12 mouse cellular contexts compared by ENCODE assay signal in the genomic region with DNA sequence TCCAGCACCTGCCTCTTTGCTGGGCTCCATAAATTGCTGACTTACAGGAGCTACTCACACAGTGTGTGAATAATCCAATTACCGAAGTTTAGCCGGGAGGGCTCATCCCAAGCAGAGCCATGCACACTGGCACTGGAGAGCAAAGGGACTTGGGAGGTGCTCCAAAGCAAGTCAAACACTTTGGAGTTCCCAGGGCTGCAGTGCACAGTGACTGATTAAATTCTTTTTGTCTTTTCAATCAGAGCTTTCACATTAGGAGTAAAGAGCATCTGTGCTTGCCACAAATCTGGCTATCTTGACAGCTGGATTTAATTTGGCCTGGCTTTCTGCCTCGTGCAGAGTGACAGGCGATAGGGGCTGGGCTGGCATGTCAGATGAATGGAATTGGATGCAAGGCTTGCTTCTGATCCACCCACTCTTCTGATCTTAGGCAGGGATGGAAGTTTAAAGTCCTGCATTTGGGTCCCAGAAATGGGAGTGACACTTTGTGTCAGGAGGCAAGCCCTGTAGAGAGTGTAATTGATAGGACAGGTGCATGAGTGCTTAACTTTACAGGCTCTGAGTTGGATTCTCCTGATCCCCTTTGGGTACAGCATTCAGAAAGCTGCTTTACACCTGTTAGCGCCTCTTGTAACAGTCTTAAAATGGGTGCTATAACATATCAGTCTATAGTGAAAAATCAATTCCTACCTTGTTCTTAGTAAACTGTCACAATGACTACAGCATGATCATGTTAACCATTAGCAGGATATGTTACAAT.
DNase-seq lines count a peak whose midpoint lies in the region; ATAC-seq lines count a peak whose summit lies in the region.
"Had no signal": no experiment of that assay in that cellular context is flagged by ENCODE, and none has a peak within 500 bp of the region (broad histone marks: within the 10 kb centered on the region; RNA-seq: fewer than 3 reads in every experiment).

No protein-coding gene starts in this region.

- peak; percentile 88 for ATAC-seq in midbrain, embryonic 13.5 days
- ATAC-seq: activated CD4-positive, CD25-positive, alpha-beta regulatory T cell, adult 4 months had no signal

- H3K4me1 ChIP-seq in midbrain, embryonic 13.5 days (replicated peaks): peaks cover 10% of the 10 kb centered on the region
- H3K4me1 ChIP-seq: liver, embryonic 13.5 days had no signal

- no peak overlapping the region for H3K4me3 ChIP-seq in midbrain, embryonic 13.5 days (replicated peaks)
- H3K4me3 ChIP-seq: liver, embryonic 13.5 days had no signal

- H3K4me2 ChIP-seq in midbrain, embryonic 13.5 days (replicated peaks): no peak overlapping the region
- H3K4me2 ChIP-seq: liver, embryonic 13.5 days had no signal

- H3K9ac ChIP-seq in midbrain, embryonic 13.5 days (replicated peaks): no peak overlapping the region
- H3K9ac ChIP-seq: liver, embryonic 13.5 days had no signal

- no peaks in the 10 kb centered on the region for H3K36me3 ChIP-seq in midbrain, embryonic 13.5 days
- H3K36me3 ChIP-seq: liver, embryonic 13.5 days had no signal

- H3K27ac ChIP-seq in midbrain, embryonic 13.5 days: no peak overlapping the region
- H3K27ac ChIP-seq: liver, embryonic 13.5 days had no signal

- H3K27me3 ChIP-seq in midbrain, embryonic 13.5 days: no peaks in the 10 kb centered on the region
- H3K27me3 ChIP-seq: liver, embryonic 13.5 days had no signal

- DNase-seq in CD4-positive helper T cell, adult 2 months (ENCODE audit: low read depth, low spot score): peak; percentile 2
- DNase-seq in embryo, embryonic 10 days (ENCODE audit: low spot score): peak; percentile 51
- peak; percentile 42 for DNase-seq in forelimb bud, embryonic 11.5 days (ENCODE audit: low read depth, low spot score)
- no peak for DNase-seq in frontal cortex, postnatal 25 days (ENCODE audit: low spot score in 2 of 2)
- DNase-seq in urinary bladder, postnatal 4 days (ENCODE audit: low spot score in 2 of 2): no peak
- DNase-seq in cerebellum, adult 9-11 months: no peak
- DNase-seq in right cerebral cortex, adult 18-20 months: no peak
- DNase-seq: cerebellum, adult 8-10 months; gastrocnemius, postnatal 14 days; liver, embryonic 13.5 days had no signal

- 28% methylated on average over 5 of the region's 5 CpGs for WGBS in midbrain, embryonic 13.5 days

- H3K9me3 ChIP-seq in midbrain, embryonic 13.5 days: no peaks in the 10 kb centered on the region
- H3K9me3 ChIP-seq: liver, embryonic 13.5 days had no signal

Comparison
In these comparisons a context has a peak if more than half of its experiments do, and no peak if none do; other contexts are left out.
1. DNase-seq: peak in CD4-positive helper T cell, adult 2 months (single experiment), embryo, embryonic 10 days (single experiment) and forelimb bud, embryonic 11.5 days (single experiment); none in frontal cortex, postnatal 25 days (0 of 2), urinary bladder, postnatal 4 days (0 of 2), cerebellum, adult 9-11 months (single experiment) and right cerebral cortex, adult 18-20 months (single experiment).